Mouse (Mus musculus) erythroblast, embryonic 14.5 days (primary cell): ENCODE data around the gene Map4k5. TPM values are rescaled to one million over a fixed set of nuclear protein-coding genes. Genes with fewer than 3 reads are reported as not detected.

Experiments
- H3K27me3 ChIP-seq: 2 replicates; pipeline ENCODE4 v1.6.1; 2012; ENCODE audit warnings: inconsistent platforms; ENCODE audit not compliant: control insufficient read depth
- H3K36me3 ChIP-seq: 2 replicates; pipeline ENCODE4 v1.6.1; 2012; ENCODE audit warnings: mild to moderate bottlenecking, inconsistent platforms; ENCODE audit not compliant: control insufficient read depth
- H3K4me1 ChIP-seq: 2 replicates; pipeline ENCODE4 v1.6.1; 2012; ENCODE audit warnings: inconsistent platforms; ENCODE audit not compliant: control insufficient read depth
- H3K4me3 ChIP-seq: replicated peaks from 2 replicates; pipeline ENCODE3; 2012; ENCODE audit warnings: moderate library complexity, mild to moderate bottlenecking, inconsistent platforms
- H3K9me3 ChIP-seq: 2 replicates; pipeline ENCODE4 v1.6.1; 2012; ENCODE audit warnings: low read length, inconsistent platforms, mixed read lengths; ENCODE audit not compliant: control insufficient read depth
- GATA1 ChIP-seq: IDR thresholded peaks from 2 replicates; pipeline ENCODE4 v1.6.1; 2012; ENCODE audit warnings: low read length, inconsistent platforms, mixed read lengths
- TAL1 ChIP-seq: IDR thresholded peaks from 3 replicates; pipeline ENCODE4 v1.6.1; 2012; ENCODE audit warnings: low read length, inconsistent platforms, mixed read lengths
- polyA plus RNA-seq: library from polyadenylated mRNA; stranded (reverse); fragments of >175 nt; gene quantifications from 2 replicates; pipeline ENCODE4 v1.2.3, GENCODE M21; 2012

Map4k5 gene
- polyA plus RNA-seq, 1 experiment, result 2.0 TPM

DNA sequence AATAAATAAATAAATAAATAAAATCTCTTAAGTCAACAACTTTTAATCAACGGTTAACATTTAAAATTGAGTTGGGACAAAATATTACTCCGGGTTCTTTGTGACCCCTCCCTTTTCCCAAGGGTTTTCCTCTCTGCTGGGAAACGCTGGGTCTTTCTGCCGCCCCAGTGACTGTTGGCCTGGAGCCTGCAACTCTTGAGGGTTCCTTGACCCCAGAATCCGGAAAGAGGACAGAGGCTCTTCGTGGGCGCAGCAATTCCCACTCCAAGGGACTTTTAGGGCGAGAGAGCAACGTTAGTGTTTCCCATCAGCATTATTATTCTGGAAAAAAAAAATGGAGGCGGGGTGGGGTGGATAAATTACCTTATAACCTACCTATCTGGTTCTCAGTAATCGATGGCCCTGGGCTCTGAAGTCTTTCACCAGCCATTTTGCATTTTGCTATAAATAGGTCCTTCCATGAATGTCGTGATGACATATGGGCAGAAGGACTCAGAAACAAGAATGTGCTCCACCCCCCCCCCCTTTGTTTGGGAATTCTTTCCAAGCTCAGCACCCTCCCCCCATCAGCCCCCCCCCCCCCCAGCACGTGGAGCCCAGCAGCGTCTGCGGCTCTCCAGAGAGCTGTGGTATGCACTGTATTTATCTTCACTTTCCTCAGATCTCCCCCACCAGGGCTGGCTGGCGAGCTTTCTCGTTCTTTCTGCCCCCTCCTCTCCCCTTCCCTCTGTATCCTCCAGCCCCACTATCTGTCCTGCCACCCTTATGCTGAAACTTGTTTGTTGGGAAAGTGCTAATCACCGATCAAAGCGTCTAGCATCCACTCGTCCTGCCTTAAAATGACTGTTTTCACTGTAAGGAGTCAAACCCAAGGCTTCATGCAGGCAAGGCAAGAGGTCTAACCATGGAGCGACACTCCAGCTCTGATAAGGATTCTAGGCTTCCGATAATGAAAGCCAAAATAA is 134.5 kb downstream of the Map4k5 start:
- peaks cover 92% of the 10 kb centered on the region for H3K4me1 ChIP-seq
- peak overlapping the region; percentile 59 for H3K4me3 ChIP-seq
- TF ChIP-seq GATA1 (peak; percentile 65), TAL1 (no peak)
- no peaks in the 10 kb centered on the region for H3K27me3 ChIP-seq
- peaks cover 38% of the 10 kb centered on the region for H3K36me3 ChIP-seq
- H3K9me3 ChIP-seq, result peaks cover 3% of the 10 kb centered on the region

DNA sequence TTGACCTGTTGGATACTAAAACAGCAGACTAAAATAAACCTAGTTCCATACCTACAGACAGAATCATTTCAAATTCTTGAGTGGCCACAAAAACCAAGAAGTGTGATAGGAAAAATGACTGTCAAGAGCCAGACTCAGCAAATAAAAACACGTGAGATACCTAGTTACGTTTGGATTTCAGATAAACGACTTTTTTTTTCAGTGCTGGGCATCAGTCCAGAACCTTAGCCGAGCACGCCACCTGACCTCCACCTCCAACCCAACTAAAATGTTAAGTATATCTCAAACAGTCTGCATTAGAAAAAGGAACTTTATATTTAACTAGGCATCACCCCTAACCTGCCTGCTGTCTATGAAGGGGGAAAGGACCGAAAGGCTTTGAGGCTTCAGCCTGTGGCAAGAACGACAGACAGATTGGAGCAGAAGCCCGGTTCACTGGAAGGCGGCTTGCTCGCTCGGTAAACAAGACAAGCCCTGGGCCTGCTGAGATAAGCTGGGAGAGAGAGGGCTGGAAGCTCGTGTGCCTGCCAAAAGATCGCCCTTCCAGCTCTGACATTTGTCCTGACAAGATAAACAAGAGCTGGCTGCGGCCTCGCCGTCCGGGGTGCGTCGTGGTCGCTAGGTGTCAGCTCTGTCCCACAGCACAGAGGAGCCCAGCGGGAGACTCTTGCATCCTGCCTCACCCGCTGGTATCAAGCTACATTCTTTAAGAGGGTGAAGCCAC is 135.4 kb downstream of the Map4k5 start:
- peaks cover 84% of the 10 kb centered on the region for H3K4me1 ChIP-seq

DNA sequence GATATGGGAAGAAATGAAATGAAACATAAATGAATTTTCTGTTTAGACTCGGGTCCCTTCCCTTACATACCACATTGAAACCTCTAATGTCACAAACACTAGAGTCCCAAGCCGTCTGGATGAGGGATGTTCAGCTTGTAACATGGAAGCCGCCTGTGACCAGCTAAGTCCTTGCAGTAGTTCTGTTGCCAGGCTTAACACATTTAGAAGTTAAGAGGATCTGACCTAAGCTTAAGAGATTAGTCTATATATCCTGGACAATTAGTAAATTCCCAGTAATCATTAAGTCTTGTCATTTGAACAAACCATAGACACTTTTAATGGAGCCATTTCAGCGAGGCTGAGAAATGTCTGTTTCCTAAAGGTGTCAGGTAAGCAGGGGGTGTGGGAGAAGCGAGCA is 137.0 kb downstream of the Map4k5 start:
- no peak overlapping the region for H3K4me3 ChIP-seq
- no peak for TF ChIP-seq TAL1
- no peak for TF ChIP-seq GATA1
- H3K9me3 ChIP-seq, result no peaks in the 10 kb centered on the region
- H3K27me3 ChIP-seq, result no peaks in the 10 kb centered on the region
- peaks cover 25% of the 10 kb centered on the region for H3K36me3 ChIP-seq
- peaks cover 79% of the 10 kb centered on the region for H3K4me1 ChIP-seq

More for the DNA sequence above, 135.4 kb downstream of the Map4k5 start:
- peaks cover 2% of the 10 kb centered on the region for H3K9me3 ChIP-seq
- peaks cover 34% of the 10 kb centered on the region for H3K36me3 ChIP-seq
- TF ChIP-seq GATA1 (peak; percentile 96), TAL1 (peak; percentile 94)
- H3K27me3 ChIP-seq, result no peaks in the 10 kb centered on the region
- peak overlapping the region; percentile 59 for H3K4me3 ChIP-seq

DNA sequence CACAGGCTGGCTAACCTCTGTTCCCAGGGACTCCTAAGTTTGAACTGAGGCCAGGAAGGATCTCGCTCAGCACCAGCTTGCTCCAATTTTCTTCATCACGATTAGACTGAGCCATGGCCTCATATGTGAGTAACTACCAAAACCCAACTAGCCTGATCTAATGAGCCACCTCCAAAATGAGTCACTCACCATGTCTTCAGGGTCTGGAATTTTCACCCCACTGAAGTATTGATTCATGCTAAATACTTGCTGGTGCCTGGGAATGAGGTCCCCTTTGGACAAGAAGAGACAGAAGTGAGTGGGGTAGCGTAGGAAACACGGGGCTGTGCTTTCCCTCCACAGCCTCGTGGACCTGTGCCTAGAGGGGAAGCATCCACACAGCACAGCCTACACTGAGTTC is 139.1 kb downstream of the Map4k5 start:
- TF ChIP-seq TAL1, result no peak
- TF ChIP-seq GATA1, result no peak
- Histone ChIP-seq H3K4me1 (peaks cover 61% of the 10 kb centered on the region), H3K36me3 (peaks cover 23% of the 10 kb centered on the region), H3K27me3 (no peaks in the 10 kb centered on the region), H3K9me3 (no peaks in the 10 kb centered on the region), H3K4me3 (no peak overlapping the region)

Other genes starting within 250 kb of the Map4k5 start
- gene Sos2, start 211.3 kb downstream of the Map4k5 start, polyA plus RNA-seq, result 0.56 and 0.90 TPM in 2 replicates
- 0.04 and 0.05 TPM in 2 replicates for gene L2hgdh, start 168.3 kb downstream of the Map4k5 start, polyA plus RNA-seq
- 1.2 TPM in 2 replicates for gene Atp5s, start 168.2 kb downstream of the Map4k5 start, polyA plus RNA-seq
- 0.08 and 0.10 TPM in 2 replicates for gene Cdkl1, start 101.9 kb downstream of the Map4k5 start, polyA plus RNA-seq
- gene Atl1, start 586 bp downstream of the Map4k5 start, polyA plus RNA-seq, result 0.07 and 0.21 TPM in 2 replicates
- 1.6 and 2.0 TPM in 2 replicates for gene Sav1, start 93.8 kb upstream of the Map4k5 start, polyA plus RNA-seq
- 0.02 and 0.04 TPM in 2 replicates for gene Nin, start 220.5 kb upstream of the Map4k5 start, polyA plus RNA-seq